Mouse (Mus musculus) liver, postnatal 0 days (tissue): ENCODE data around the gene Csde1. TPM values are rescaled to one million over a fixed set of nuclear protein-coding genes. Genes with fewer than 3 reads are reported as not detected.

ENCODE experiments used
- ATAC-seq: fragments of 200-750 bp; cut with Nextera tagmentation; 2 replicates; pipeline ENCODE4 v1.8.0; 2017; ENCODE audit warnings: mild to moderate bottlenecking, moderate library complexity
- DNase-seq: peaks from one replicate; pipeline ENCODE4 v3.0.0-alpha.2; 2016
- H3K27ac ChIP-seq: fragments of 300-500 bp; sonication (generic); 2 replicates; pipeline ENCODE4 v1.5.1; 2014; ENCODE audit warnings: antibody characterized with exemption, moderate library complexity, mild to moderate bottlenecking, low read depth
- H3K27me3 ChIP-seq: fragments of 300-500 bp; sonication (generic); 2 replicates; pipeline ENCODE4 v1.6.1; 2014; ENCODE audit warnings: low read length, control low read depth, mixed read lengths; ENCODE audit not compliant: insufficient read depth
- H3K36me3 ChIP-seq: fragments of 300-500 bp; sonication (generic); replicated peaks from 2 replicates; pipeline ENCODE4 v1.6.1; 2014; ENCODE audit warnings: mild to moderate bottlenecking, control low read depth, low read length, moderate library complexity, mixed read lengths; ENCODE audit not compliant: insufficient read depth
- H3K4me1 ChIP-seq: fragments of 300-500 bp; sonication (generic); 2 replicates; pipeline ENCODE4 v1.6.1; 2014; ENCODE audit warnings: antibody characterized with exemption, mild to moderate bottlenecking, control low read depth; ENCODE audit not compliant: insufficient read depth
- H3K4me2 ChIP-seq: fragments of 300-500 bp; sonication (generic); 2 replicates; pipeline ENCODE4 v1.6.1; 2014; ENCODE audit warnings: low read depth, mild to moderate bottlenecking, low read length, moderate library complexity, mixed read lengths
- H3K4me3 ChIP-seq: fragments of 300-500 bp; sonication (generic); 2 replicates; pipeline ENCODE4 v1.5.1; 2014; ENCODE audit warnings: low read depth, low read length
- H3K9ac ChIP-seq: fragments of 300-500 bp; sonication (generic); replicated peaks from 2 replicates; pipeline ENCODE4 v1.6.1; 2014; ENCODE audit warnings: mild to moderate bottlenecking, moderate library complexity
- H3K9me3 ChIP-seq: fragments of 300-500 bp; sonication (generic); 2 replicates; pipeline ENCODE4 v1.6.1; 2016; ENCODE audit warnings: mild to moderate bottlenecking, control low read depth, low read length, mixed read lengths
- CTCF ChIP-seq: sonication (generic); IDR thresholded peaks from 2 replicates; pipeline ENCODE4 v1.5.1; 2016; ENCODE audit warnings: antibody characterized with exemption, low read depth
- EP300 ChIP-seq: IDR thresholded peaks from 2 replicates; pipeline ENCODE4 v1.6.1; 2016; ENCODE audit warnings: antibody characterized with exemption, low read depth, mild to moderate bottlenecking
- WGBS: fragments of 180-500 bp; shearing (Covaris S2); extraction: QIAGEN DNeasy Blood & Tissue Kit; methylation state at CpG from one replicate; pipeline ENCODE4 v1.1.7; 2014; ENCODE audit not compliant: insufficient replicate concordance; 5-methylcytosine and 5-hydroxymethylcytosine counted together
- polyA plus RNA-seq: library from polyadenylated mRNA; unstranded; fragments of >200 nt; fragmentation: Nextera tagmentation; extraction: Ambion mirVana; gene quantifications from 2 replicates; pipeline ENCODE4 v1.2.1, GENCODE M21; 2015

Gene Csde1
- 75.0 and 85.1 TPM in 2 replicates for polyA plus RNA-seq

DNA sequence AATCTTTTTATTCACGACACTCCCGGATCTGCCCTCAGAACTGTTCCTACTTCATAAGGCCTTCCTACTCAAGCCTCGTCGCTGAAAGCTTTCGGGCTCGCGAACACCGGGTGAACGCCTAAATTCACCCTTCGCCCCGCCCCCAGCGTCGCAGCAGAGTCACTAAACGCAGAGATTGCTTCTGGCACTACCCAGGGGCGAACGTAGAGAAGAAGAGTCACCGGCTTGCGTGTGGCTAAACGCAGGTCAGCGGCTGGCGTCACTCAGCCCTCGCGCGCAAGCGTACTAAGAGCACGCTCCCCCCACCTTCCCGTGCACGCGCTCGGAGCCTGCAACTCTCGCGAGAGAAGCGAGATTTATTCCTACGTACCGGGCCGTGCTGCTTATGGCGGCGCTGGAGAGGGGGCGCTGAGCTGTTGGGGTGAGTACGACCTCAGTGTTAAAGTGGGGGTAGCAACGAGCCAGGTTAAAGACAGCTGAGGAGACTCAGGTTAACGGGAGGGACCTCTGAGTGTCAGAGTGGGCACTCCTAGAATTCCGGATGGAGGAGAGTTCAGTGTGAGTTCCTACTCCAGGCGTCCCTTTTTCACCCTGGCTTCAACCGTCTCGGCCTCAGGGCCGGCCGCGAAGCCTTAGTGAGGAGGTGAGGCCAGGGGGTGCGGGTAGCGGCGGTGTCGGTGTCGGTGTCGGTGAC lies at the start of gene Csde1:
Gene Csde1, plus strand, starts transcription at position 178 of the 694 bp plus-strand sequence.
- Histone ChIP-seq H3K4me2 (peak within 1 kb of the TSS; percentile 81), H3K9me3 (no peaks in the 10 kb centered on the region), H3K9ac (peak within 1 kb of the TSS; percentile 100), H3K4me3 (peak within 1 kb of the TSS; percentile 99), H3K27ac (peak within 1 kb of the TSS; percentile 99), H3K4me1 (peaks cover 29% of the 10 kb centered on the region), H3K36me3 (no peaks in the 10 kb centered on the region), H3K27me3 (no peaks in the 10 kb centered on the region)
- ATAC-seq (peak; percentile 91), DNase-seq (peak; percentile 96)
- WGBS: under 1% methylated on average over 53 of the region's 55 CpGs
- TF ChIP-seq CTCF (peak; percentile 20), EP300 (no peak; the same call in 1 of the 2 replicates)

DNA sequence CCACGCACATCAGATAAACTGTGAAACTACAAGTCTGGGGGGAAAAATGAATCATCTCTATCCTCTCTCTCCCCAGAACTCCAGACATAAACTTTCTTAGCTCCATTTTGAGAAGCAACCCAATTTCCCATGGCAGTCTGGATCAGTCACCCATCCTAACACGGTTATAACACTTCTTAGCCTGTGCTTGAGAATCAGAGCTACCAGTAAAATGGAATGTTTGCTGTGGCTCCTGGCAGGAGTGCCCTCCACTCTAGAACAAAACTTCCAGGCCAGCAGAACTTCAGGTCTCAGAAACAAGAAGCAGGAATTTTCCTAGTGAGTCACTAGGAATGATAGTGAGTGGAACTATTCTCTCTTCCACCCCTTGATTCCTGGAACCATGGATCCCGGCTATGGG lies 49.7 kb upstream of the Csde1 start:
- no peak overlapping the region for H3K9ac ChIP-seq
- DNase-seq: no peak
- no peak overlapping the region for H3K4me3 ChIP-seq
- H3K36me3 ChIP-seq: no peaks in the 10 kb centered on the region
- no peaks in the 10 kb centered on the region for H3K27me3 ChIP-seq
- H3K4me2 ChIP-seq: no peak overlapping the region
- WGBS: 77% methylated on average over 3 of the region's 3 CpGs
- H3K27ac ChIP-seq: no peak overlapping the region
- no peaks in the 10 kb centered on the region for H3K4me1 ChIP-seq
- no peak for TF ChIP-seq CTCF
- no peak for TF ChIP-seq EP300
- ATAC-seq: no peak
- H3K9me3 ChIP-seq: no peaks in the 10 kb centered on the region

DNA sequence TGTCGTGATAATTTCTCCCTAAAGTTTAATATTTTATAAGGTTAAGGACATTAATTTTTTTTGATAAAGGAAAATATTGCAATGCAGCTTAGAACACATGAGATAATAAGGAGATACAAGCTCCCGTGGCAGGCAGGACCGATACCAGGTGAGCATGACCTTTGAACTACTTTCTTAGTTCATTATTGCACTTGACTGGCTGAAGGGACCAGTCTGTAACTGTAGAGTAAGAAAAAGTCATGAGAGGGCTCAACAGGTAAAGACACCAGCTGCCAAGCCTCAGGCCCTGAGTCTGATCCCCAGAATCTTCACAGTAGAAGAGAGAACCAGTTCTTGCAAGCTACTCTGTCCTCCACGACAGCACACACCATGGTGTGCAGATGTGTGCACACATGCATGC lies 43.3 kb upstream of the Csde1 start:
- H3K9me3 ChIP-seq: no peaks in the 10 kb centered on the region
- no peak overlapping the region for H3K9ac ChIP-seq
- no peak overlapping the region for H3K4me2 ChIP-seq
- no peak for DNase-seq
- H3K4me1 ChIP-seq: peaks cover 3% of the 10 kb centered on the region; the same call in 1 of the 2 replicates
- H3K4me3 ChIP-seq: no peak overlapping the region
- no peak for TF ChIP-seq EP300
- no peak for TF ChIP-seq CTCF
- H3K27me3 ChIP-seq: no peaks in the 10 kb centered on the region
- no peak for ATAC-seq
- H3K27ac ChIP-seq: no peak overlapping the region
- no peaks in the 10 kb centered on the region for H3K36me3 ChIP-seq
- WGBS: 61% methylated on average over 4 of the region's 4 CpGs

DNA sequence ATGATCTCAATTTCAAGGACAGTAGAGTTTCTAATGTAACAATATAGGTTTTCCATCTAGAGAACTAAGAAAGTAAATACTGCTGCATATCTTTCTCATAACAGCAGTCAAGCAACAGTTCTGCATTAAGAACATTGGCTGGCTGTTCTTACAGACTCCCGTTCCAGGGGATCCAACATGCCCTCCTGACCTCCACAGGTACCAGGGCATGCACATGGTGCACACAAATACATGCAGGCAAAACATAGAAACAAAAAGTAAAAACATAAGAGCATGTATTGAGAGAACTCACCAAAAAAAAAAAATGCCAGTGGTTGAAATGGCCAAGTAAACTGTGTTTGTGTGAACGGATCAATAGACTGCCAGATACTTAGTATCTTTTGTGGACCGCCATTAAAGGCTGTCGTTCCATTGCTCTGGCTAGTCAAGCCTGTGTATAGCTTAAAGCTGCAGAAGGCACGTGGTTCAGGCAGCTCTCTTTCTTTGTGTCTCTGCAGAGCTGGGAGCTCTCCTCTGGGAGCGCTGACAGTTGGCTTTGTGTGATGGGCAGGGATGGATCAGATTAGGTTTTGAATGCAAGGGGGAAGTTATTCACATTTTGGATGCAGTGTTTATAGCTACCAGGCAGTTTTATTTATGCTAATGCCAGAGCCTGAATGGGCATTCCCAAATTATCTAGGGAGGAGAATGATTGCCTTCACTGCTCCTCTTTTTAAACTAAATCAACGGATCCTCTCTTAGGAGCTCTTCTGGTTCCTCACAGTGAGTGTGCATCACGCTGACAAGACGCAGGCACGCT lies 40.5 kb upstream of the Csde1 start:
- Histone ChIP-seq H3K27me3 (no peaks in the 10 kb centered on the region), H3K36me3 (no peaks in the 10 kb centered on the region), H3K9ac (no peak overlapping the region), H3K9me3 (no peaks in the 10 kb centered on the region), H3K4me3 (no peak overlapping the region), H3K4me2 (no peak overlapping the region), H3K27ac (no peak overlapping the region), H3K4me1 (peaks cover 3% of the 10 kb centered on the region; the same call in 1 of the 2 replicates)
- ATAC-seq (no peak), DNase-seq (no peak)
- no peak for TF ChIP-seq CTCF
- 52% methylated on average over 10 of the region's 10 CpGs for WGBS

DNA sequence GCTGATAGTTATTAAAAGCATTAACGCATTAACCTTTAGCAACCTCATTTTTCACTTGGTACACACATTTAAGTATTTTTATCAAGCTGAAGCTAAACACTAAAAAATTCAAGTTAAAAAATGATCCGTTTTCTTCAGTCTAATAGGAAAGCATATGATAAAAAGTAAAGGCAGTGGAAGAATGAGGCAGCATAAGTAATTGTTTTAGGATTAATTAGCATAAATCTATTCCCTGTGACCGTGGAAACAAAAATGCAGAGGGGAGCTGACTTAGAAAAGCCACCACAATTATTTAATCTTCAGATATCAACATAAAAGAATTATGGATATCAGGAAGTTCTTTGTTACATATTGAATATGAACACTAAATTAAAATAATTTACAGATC lies 39.9 kb upstream of the Csde1 start:
- no peak overlapping the region for H3K27ac ChIP-seq
- ATAC-seq (no peak), DNase-seq (no peak)
- peaks cover 3% of the 10 kb centered on the region; the same call in 1 of the 2 replicates for H3K4me1 ChIP-seq
- H3K27me3 ChIP-seq: no peaks in the 10 kb centered on the region
- no peaks in the 10 kb centered on the region for H3K9me3 ChIP-seq
- no peak for TF ChIP-seq EP300
- no peak for TF ChIP-seq CTCF
- WGBS: 62% methylated on average over 3 of the region's 3 CpGs
- no peaks in the 10 kb centered on the region for H3K36me3 ChIP-seq
- H3K4me3 ChIP-seq: no peak overlapping the region
- H3K9ac ChIP-seq: no peak overlapping the region
- H3K4me2 ChIP-seq: no peak overlapping the region

DNA sequence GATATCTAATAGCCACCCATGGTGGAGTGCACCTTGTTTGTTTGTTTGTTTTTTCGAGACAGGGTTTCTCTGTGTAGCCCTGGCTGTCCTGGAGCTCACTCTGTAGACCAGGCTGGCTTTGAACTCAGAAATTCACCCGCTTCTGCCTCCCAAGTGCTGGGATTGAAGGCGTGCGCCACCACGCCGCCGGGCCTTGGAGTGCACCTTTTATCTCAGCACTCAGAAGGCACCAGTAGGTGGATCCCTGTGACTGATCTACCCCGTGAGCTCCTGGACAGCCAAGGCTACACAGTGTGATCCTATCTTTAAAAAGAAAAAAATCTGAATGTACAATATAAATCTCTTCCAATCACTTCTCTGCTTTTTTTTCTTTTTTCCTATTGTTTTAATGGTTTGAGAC lies 29.2 kb upstream of the Csde1 start:
- Histone ChIP-seq H3K4me1 (peaks cover 4% of the 10 kb centered on the region; the same call in 1 of the 2 replicates), H3K4me3 (no peak overlapping the region), H3K9ac (no peak overlapping the region), H3K27me3 (no peaks in the 10 kb centered on the region), H3K27ac (no peak overlapping the region), H3K36me3 (no peaks in the 10 kb centered on the region), H3K9me3 (no peaks in the 10 kb centered on the region), H3K4me2 (no peak overlapping the region)
- 69% methylated on average over 8 of the region's 8 CpGs for WGBS
- DNase-seq (no peak), ATAC-seq (no peak)
- TF ChIP-seq EP300: no peak
